Mouse (Mus musculus): ENCODE results near the gene Btrc.

GRCm38 (mm10) chr19:45579416-45579815, 215.9 kb downstream of the Btrc start:
- no peak for TF ChIP-seq CTCF (IDR thresholded peaks at IDR 0.05; ENCODE audit: borderline replicate concordance, insufficient read depth, low read depth, low read length)
- no peak for TF ChIP-seq POLR2A (IDR thresholded peaks at IDR 0.05; ENCODE audit: borderline replicate concordance, insufficient read depth, low read length)

Measured in cerebellum, adult 2 months (tissue).